Mouse (Mus musculus) neutrophil, adult 65 days (primary cell): ENCODE data around the gene Vsig1. TPM values are rescaled to one million over a fixed set of nuclear protein-coding genes. Genes with fewer than 3 reads are reported as not detected.

Source experiments
- total RNA-seq: library from RNA; stranded (reverse); gene quantifications from 2 replicates; pipeline ENCODE4 v1.2.4, GENCODE M21; 2023

Vsig1 gene
- not detected in 2 replicates for total RNA-seq

DNA sequence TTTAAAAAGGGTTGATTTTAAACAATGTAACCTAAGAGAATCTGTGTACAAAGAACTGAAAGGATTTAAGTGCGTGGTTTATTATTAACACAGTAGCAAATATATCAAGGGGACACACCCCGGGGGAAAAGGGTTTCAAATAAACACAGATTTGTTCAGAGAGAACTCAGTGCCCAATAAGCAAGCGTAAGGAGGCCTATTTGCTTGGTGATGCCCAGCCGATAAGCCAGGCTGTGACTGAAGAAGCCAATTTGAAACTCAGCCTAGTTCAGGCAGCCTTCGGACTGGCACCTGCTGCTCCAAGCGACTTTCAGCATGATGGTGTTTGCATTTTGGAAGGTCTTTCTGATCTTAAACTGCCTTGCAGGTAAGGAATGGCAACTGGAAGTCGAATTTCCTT, at the start of gene Vsig1:
Gene Vsig1 (plus strand): TSS at position 249 of the 400 bp plus-strand sequence.

DNA sequence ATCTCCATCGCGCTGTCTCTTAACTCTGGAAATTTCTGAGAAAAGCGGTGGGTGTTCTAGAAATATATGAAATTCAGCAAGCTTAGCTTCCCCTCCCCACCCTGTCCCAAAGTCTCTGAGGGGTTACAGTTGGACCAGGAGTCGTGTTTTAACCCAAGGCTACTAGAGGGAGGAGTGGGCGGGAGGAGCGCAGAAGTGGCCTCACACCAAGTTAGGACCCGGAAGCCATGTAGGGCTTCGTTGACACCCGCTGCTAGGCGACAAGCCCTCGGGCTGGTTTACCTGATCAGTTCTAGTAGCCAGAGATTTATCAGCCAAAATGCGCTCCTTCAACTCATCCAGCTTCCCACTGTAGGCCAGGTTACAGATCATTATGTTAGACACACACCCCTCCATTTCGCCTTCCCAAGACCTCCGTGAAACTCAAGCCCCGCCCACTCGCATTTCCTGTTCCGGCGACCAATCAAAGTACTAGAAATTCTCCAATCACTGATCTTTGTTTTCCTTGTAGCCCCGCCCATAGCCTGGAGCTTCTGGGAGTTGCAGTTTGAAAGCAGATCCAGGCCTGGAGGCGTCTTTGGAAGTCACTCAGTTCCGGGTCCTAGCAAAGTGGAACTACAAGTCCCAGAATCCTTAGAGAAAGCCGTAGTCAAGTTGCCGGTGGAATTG, 49.0 kb downstream of the Vsig1 start, which contains the start of the genes Psmd10 and Atg4a:
Gene Psmd10 (minus strand): TSS at position 457 of the 669 bp plus-strand sequence.
Gene Atg4a (plus strand): TSS at position 636 of the 669 bp plus-strand sequence.

Other genes with a start within 250 kb of the Vsig1 start
- 0.11 TPM in 1 of 2 replicates, not detected in the other for gene Mid2, start 243.0 kb upstream of the Vsig1 start, total RNA-seq
- gene Tex13b, start 94.2 kb upstream of the Vsig1 start, total RNA-seq, result not detected in 2 replicates
- 13.9 and 14.3 TPM in 2 replicates for gene Psmd10, start 49.1 kb downstream of the Vsig1 start, total RNA-seq
- gene Atg4a, start 49.3 kb downstream of the Vsig1 start, total RNA-seq, result 9.9 and 12.8 TPM in 2 replicates